Mouse (Mus musculus) stomach, embryonic 16.5 days (tissue): Measurements from ENCODE around the gene Gjc2. TPM values are rescaled to one million over a fixed set of nuclear protein-coding genes. Genes with fewer than 3 reads are reported as not detected.

Source experiments
- ATAC-seq: fragments of 200-750 bp; cut with Nextera tagmentation; 2 replicates; pipeline ENCODE4 v1.8.0; 2017; ENCODE audit warnings: moderate number of reproducible peaks, moderate TSS enrichment; ENCODE audit not compliant: insufficient read depth, low FRiP score
- H3K27ac ChIP-seq: fragments of 300-500 bp; sonication (generic); 2 replicates; pipeline ENCODE4 v1.5.1; 2014; ENCODE audit warnings: low read length
- H3K27me3 ChIP-seq: fragments of 300-500 bp; sonication (generic); 2 replicates; pipeline ENCODE4 v1.6.1; 2014; ENCODE audit warnings: low read length, control low read depth, mixed read lengths; ENCODE audit not compliant: control insufficient read depth, insufficient read depth
- H3K36me3 ChIP-seq: fragments of 300-500 bp; sonication (generic); 2 replicates; pipeline ENCODE4 v1.6.1; 2014; ENCODE audit warnings: low read length; ENCODE audit not compliant: control insufficient read depth, insufficient read depth
- H3K4me1 ChIP-seq: fragments of 300-500 bp; sonication (generic); 2 replicates; pipeline ENCODE4 v1.6.1; 2014; ENCODE audit warnings: low read length, control low read depth, mixed read lengths; ENCODE audit not compliant: control insufficient read depth, insufficient read depth
- H3K4me2 ChIP-seq: fragments of 300-500 bp; sonication (generic); 2 replicates; pipeline ENCODE4 v1.6.1; 2014; ENCODE audit warnings: low read depth, low read length, mixed read lengths
- H3K4me3 ChIP-seq: fragments of 300-500 bp; sonication (generic); replicated peaks from 2 replicates; pipeline ENCODE4 v1.5.1; 2014; ENCODE audit warnings: mild to moderate bottlenecking, low read length
- H3K9ac ChIP-seq: fragments of 300-500 bp; sonication (generic); 2 replicates; pipeline ENCODE4 v1.6.1; 2014; ENCODE audit warnings: low read length
- H3K9me3 ChIP-seq: fragments of 300-500 bp; sonication (generic); replicated peaks from 2 replicates; pipeline ENCODE4 v1.6.1; 2016; ENCODE audit warnings: low read length, control low read depth; ENCODE audit not compliant: control insufficient read depth
- WGBS: fragments of 180-500 bp; shearing (Covaris S2); extraction: QIAGEN DNeasy Blood & Tissue Kit; methylation state at CpG from one replicate; pipeline ENCODE4 v1.1.7; 2014; 5-methylcytosine and 5-hydroxymethylcytosine counted together
- polyA plus RNA-seq: library from polyadenylated mRNA; unstranded; fragments of >200 nt; fragmentation: Nextera tagmentation; extraction: Ambion mirVana; gene quantifications from 2 replicates; pipeline ENCODE4 v1.2.1, GENCODE M21; 2015

Gjc2 gene
- polyA plus RNA-seq, 1 experiment from 2014 or later, result 0.62 TPM

GRCm38 (mm10) chr11:59169807-59170206 is 13.2 kb downstream of the Gjc2 start:
- H3K27me3 ChIP-seq, result peaks cover 7% of the 10 kb centered on the region
- H3K9ac ChIP-seq, result no peak overlapping the region
- ATAC-seq, result no peak
- H3K36me3 ChIP-seq, result no peaks in the 10 kb centered on the region
- H3K27ac ChIP-seq, result no peak overlapping the region
- H3K4me1 ChIP-seq, result no peaks in the 10 kb centered on the region
- no peak overlapping the region for H3K4me3 ChIP-seq
- H3K9me3 ChIP-seq, result no peaks in the 10 kb centered on the region
- H3K4me2 ChIP-seq, result no peak overlapping the region
- 63% methylated on average over 3 of the region's 3 CpGs for WGBS

- Histone ChIP-seq H3K27me3 (no peaks in the 10 kb centered on the region), H3K4me3 (no peak overlapping the region), H3K36me3 (no peaks in the 10 kb centered on the region), H3K9me3 (no peaks in the 10 kb centered on the region), H3K4me1 (peaks cover 12% of the 10 kb centered on the region), H3K9ac (no peak overlapping the region), H3K4me2 (no peak overlapping the region), H3K27ac (no peak overlapping the region)
- 61% methylated on average over 2 of the region's 2 CpGs for WGBS
- no peak for ATAC-seq
Observed at GRCm38 (mm10) chr11:59165616-59166241, 17.3 kb downstream of the Gjc2 start.

GRCm38 (mm10) chr11:59164384-59164783 is 18.6 kb downstream of the Gjc2 start:
- H3K27me3 ChIP-seq, result no peaks in the 10 kb centered on the region
- no peaks in the 10 kb centered on the region for H3K36me3 ChIP-seq
- H3K4me2 ChIP-seq, result peak overlapping the region; percentile 60
- WGBS, result 78% methylated on average over 9 of the region's 9 CpGs
- peaks cover 12% of the 10 kb centered on the region for H3K4me1 ChIP-seq
- H3K9me3 ChIP-seq, result no peaks in the 10 kb centered on the region
- H3K4me3 ChIP-seq, result no peak overlapping the region
- H3K27ac ChIP-seq, result peak overlapping the region; percentile 99
- ATAC-seq, result no peak
- H3K9ac ChIP-seq, result peak overlapping the region; percentile 1; the same call in 1 of the 2 replicates

- WGBS, result 2% methylated on average over 67 of the region's 68 CpGs
Observed at GRCm38 (mm10) chr11:59163255-59164236, 19.5 kb downstream of the Gjc2 start, which contains the start of gene Iba57. Gene Iba57, minus strand, starts transcription at chr11:59163739.

GRCm38 (mm10) chr11:59162443-59163254 is 20.4 kb downstream of the Gjc2 start:
- H3K9me3 ChIP-seq, result no peaks in the 10 kb centered on the region
- no peaks in the 10 kb centered on the region for H3K27me3 ChIP-seq
- H3K27ac ChIP-seq, result peak overlapping the region; percentile 77
- peak overlapping the region; percentile 75 for H3K4me2 ChIP-seq
- ATAC-seq, result no peak
- H3K36me3 ChIP-seq, result peaks cover 6% of the 10 kb centered on the region; the same call in 1 of the 2 replicates
- 50% methylated on average over 9 of the region's 9 CpGs for WGBS
- H3K4me1 ChIP-seq, result peaks cover 12% of the 10 kb centered on the region
- H3K9ac ChIP-seq, result peak overlapping the region; percentile 73
- H3K4me3 ChIP-seq, result peak overlapping the region; percentile 70

More at GRCm38 (mm10) chr11:59163255-59164236, 19.5 kb downstream of the Gjc2 start, which contains the start of gene Iba57:
- Histone ChIP-seq H3K9me3 (no peaks in the 10 kb centered on the region), H3K27me3 (no peaks in the 10 kb centered on the region), H3K36me3 (no peaks in the 10 kb centered on the region), H3K4me2 (peak within 1 kb of the TSS; percentile 75), H3K4me3 (peak within 1 kb of the TSS; percentile 70), H3K9ac (peak within 1 kb of the TSS; percentile 94), H3K4me1 (peaks cover 12% of the 10 kb centered on the region), H3K27ac (peak within 1 kb of the TSS; percentile 99)
- peak; percentile 98 for ATAC-seq

GRCm38 (mm10) chr11:59161398-59161797 is 21.6 kb downstream of the Gjc2 start:
- Histone ChIP-seq H3K9me3 (no peaks in the 10 kb centered on the region), H3K4me3 (no peak overlapping the region), H3K9ac (no peak overlapping the region), H3K27me3 (no peaks in the 10 kb centered on the region), H3K36me3 (peaks cover 6% of the 10 kb centered on the region; the same call in 1 of the 2 replicates), H3K27ac (no peak overlapping the region), H3K4me1 (peaks cover 12% of the 10 kb centered on the region), H3K4me2 (no peak overlapping the region)
- WGBS, result 66% methylated on average over 5 of the region's 5 CpGs
- no peak for ATAC-seq

- H3K36me3 ChIP-seq, result peaks cover 6% of the 10 kb centered on the region; the same call in 1 of the 2 replicates
- WGBS, result 85% methylated on average over 4 of the region's 4 CpGs
- ATAC-seq, result no peak
- no peak overlapping the region for H3K4me2 ChIP-seq
- peaks cover 12% of the 10 kb centered on the region for H3K4me1 ChIP-seq
- no peak overlapping the region for H3K27ac ChIP-seq
- H3K9ac ChIP-seq, result no peak overlapping the region
- H3K4me3 ChIP-seq, result no peak overlapping the region
- H3K27me3 ChIP-seq, result no peaks in the 10 kb centered on the region
- H3K9me3 ChIP-seq, result no peaks in the 10 kb centered on the region
Observed at GRCm38 (mm10) chr11:59159558-59159957, 23.5 kb downstream of the Gjc2 start.

- Histone ChIP-seq H3K36me3 (peaks cover 6% of the 10 kb centered on the region; the same call in 1 of the 2 replicates), H3K27me3 (no peaks in the 10 kb centered on the region), H3K9me3 (no peaks in the 10 kb centered on the region), H3K4me2 (no peak overlapping the region), H3K9ac (no peak overlapping the region), H3K4me1 (peaks cover 9% of the 10 kb centered on the region), H3K27ac (no peak overlapping the region), H3K4me3 (no peak overlapping the region)
- WGBS, result 94% methylated on average over 13 of the region's 13 CpGs
- ATAC-seq, result no peak
Observed at GRCm38 (mm10) chr11:59159099-59159498, 23.9 kb downstream of the Gjc2 start.
